Mouse (Mus musculus): Measurements from ENCODE around the gene Shroom1. TPM values are rescaled to one million over a fixed set of nuclear protein-coding genes. Genes with fewer than 3 reads are reported as not detected.
A peak's percentile ranks its signal among the peaks of the same experiment; 100 is the strongest.

Shroom1 gene
- polyA plus RNA-seq, 1 experiment from 2014 or later, result 1.3 TPM

GRCm38 (mm10) chr11:53430300-53430669, 26.7 kb upstream of the Shroom1 start:
- ATAC-seq (ENCODE audit: low FRiP score, low TSS enrichment), result peak; percentile 42
- H3K4me3 ChIP-seq (ENCODE audit: low read depth, low read length), result peak overlapping the region; percentile 80
- DNase-seq (ENCODE audit: low spot score), result no peak
- H3K9ac ChIP-seq (ENCODE audit: low read length), result peak overlapping the region; percentile 87
- H3K4me1 ChIP-seq (replicated peaks; ENCODE audit: control insufficient read depth, insufficient read depth), result no peaks in the 10 kb centered on the region; the same call in 1 of the 2 replicates
- H3K27me3 ChIP-seq (ENCODE audit: control insufficient read depth, insufficient read depth, low read length), result no peaks in the 10 kb centered on the region
- H3K9me3 ChIP-seq (ENCODE audit: control insufficient read depth, low read length), result no peaks in the 10 kb centered on the region
- under 1% methylated on average over 34 of the region's 34 CpGs for WGBS
- peak overlapping the region; percentile 88 for H3K4me2 ChIP-seq (replicated peaks; ENCODE audit: low read depth)
- TF ChIP-seq CTCF (IDR thresholded peaks at IDR 0.05; ENCODE audit: low read depth) (no peak), EP300 (optimal IDR thresholded peaks at IDR 0.05) (no peak)
- no peaks in the 10 kb centered on the region for H3K36me3 ChIP-seq (ENCODE audit: control insufficient read depth, insufficient read depth, low read length)
- peak overlapping the region; percentile 90 for H3K27ac ChIP-seq (replicated peaks)

- H3K27ac ChIP-seq (replicated peaks), result peak within 1 kb of the TSS; percentile 90
- H3K27me3 ChIP-seq (ENCODE audit: control insufficient read depth, insufficient read depth, low read length), result no peaks in the 10 kb centered on the region
- no peaks in the 10 kb centered on the region for H3K36me3 ChIP-seq (ENCODE audit: control insufficient read depth, insufficient read depth, low read length)
- DNase-seq (ENCODE audit: low spot score) (peak; percentile 100), ATAC-seq (ENCODE audit: low FRiP score, low TSS enrichment) (peak; percentile 94)
- H3K9ac ChIP-seq (ENCODE audit: low read length), result peak within 1 kb of the TSS; percentile 87
- H3K4me2 ChIP-seq (replicated peaks; ENCODE audit: low read depth), result peak within 1 kb of the TSS; percentile 88
- under 1% methylated on average over 44 of the region's 44 CpGs for WGBS
- no peaks in the 10 kb centered on the region; the same call in 1 of the 2 replicates for H3K4me1 ChIP-seq (replicated peaks; ENCODE audit: control insufficient read depth, insufficient read depth)
- TF ChIP-seq EP300 (optimal IDR thresholded peaks at IDR 0.05) (peak; percentile 69), CTCF (IDR thresholded peaks at IDR 0.05; ENCODE audit: low read depth) (no peak)
- H3K9me3 ChIP-seq (ENCODE audit: control insufficient read depth, low read length), result no peaks in the 10 kb centered on the region
- peak within 1 kb of the TSS; percentile 80 for H3K4me3 ChIP-seq (ENCODE audit: low read depth, low read length)
Measured at GRCm38 (mm10) chr11:53430670-53431346, 26.2 kb upstream of the Shroom1 start, which contains the start of the genes Uqcrq and Gdf9. Uqcrq (minus strand) TSS chr11:53430831. Gdf9 (plus strand) TSS chr11:53431023.

GRCm38 (mm10) chr11:53431347-53432056, 25.5 kb upstream of the Shroom1 start:
- WGBS, result 9% methylated on average over 9 of the region's 9 CpGs
- ATAC-seq (ENCODE audit: low FRiP score, low TSS enrichment) (peak; percentile 50; the same call in 1 of the 2 replicates), DNase-seq (ENCODE audit: low spot score) (no peak)
- H3K27ac ChIP-seq (replicated peaks), result peak overlapping the region; percentile 67; the same call in 1 of the 2 replicates
- H3K27me3 ChIP-seq (ENCODE audit: control insufficient read depth, insufficient read depth, low read length), result no peaks in the 10 kb centered on the region
- no peaks in the 10 kb centered on the region for H3K9me3 ChIP-seq (ENCODE audit: control insufficient read depth, low read length)
- no peak for TF ChIP-seq EP300 (optimal IDR thresholded peaks at IDR 0.05)
- TF ChIP-seq CTCF (IDR thresholded peaks at IDR 0.05; ENCODE audit: low read depth), result no peak
- H3K4me1 ChIP-seq (replicated peaks; ENCODE audit: control insufficient read depth, insufficient read depth), result no peaks in the 10 kb centered on the region; the same call in 1 of the 2 replicates
- H3K4me3 ChIP-seq (ENCODE audit: low read depth, low read length), result peak overlapping the region; percentile 80
- peak overlapping the region; percentile 88 for H3K4me2 ChIP-seq (replicated peaks; ENCODE audit: low read depth)
- H3K36me3 ChIP-seq (ENCODE audit: control insufficient read depth, insufficient read depth, low read length), result no peaks in the 10 kb centered on the region
- peak overlapping the region; percentile 54 for H3K9ac ChIP-seq (ENCODE audit: low read length)

- Histone ChIP-seq H3K4me2 (replicated peaks; ENCODE audit: low read depth) (no peak overlapping the region), H3K27me3 (ENCODE audit: control insufficient read depth, insufficient read depth, low read length) (no peaks in the 10 kb centered on the region), H3K36me3 (ENCODE audit: control insufficient read depth, insufficient read depth, low read length) (no peaks in the 10 kb centered on the region), H3K9me3 (ENCODE audit: control insufficient read depth, low read length) (no peaks in the 10 kb centered on the region), H3K4me1 (replicated peaks; ENCODE audit: control insufficient read depth, insufficient read depth) (no peaks in the 10 kb centered on the region; the same call in 1 of the 2 replicates), H3K9ac (ENCODE audit: low read length) (no peak overlapping the region), H3K27ac (replicated peaks) (no peak overlapping the region), H3K4me3 (ENCODE audit: low read depth, low read length) (no peak overlapping the region)
- TF ChIP-seq EP300 (optimal IDR thresholded peaks at IDR 0.05), result no peak
- TF ChIP-seq CTCF (IDR thresholded peaks at IDR 0.05; ENCODE audit: low read depth), result no peak
- ATAC-seq (ENCODE audit: low FRiP score, low TSS enrichment), result no peak
- 44% methylated on average over 6 of the region's 6 CpGs for WGBS
- DNase-seq (ENCODE audit: low spot score), result no peak
Measured at GRCm38 (mm10) chr11:53433057-53433456, 23.9 kb upstream of the Shroom1 start.

GRCm38 (mm10) chr11:53435504-53435903, 21.5 kb upstream of the Shroom1 start:
- no peak overlapping the region for H3K27ac ChIP-seq (replicated peaks)
- WGBS, result 79% methylated on average over 8 of the region's 8 CpGs
- H3K36me3 ChIP-seq (ENCODE audit: control insufficient read depth, insufficient read depth, low read length), result no peaks in the 10 kb centered on the region
- no peaks in the 10 kb centered on the region for H3K27me3 ChIP-seq (ENCODE audit: control insufficient read depth, insufficient read depth, low read length)
- H3K4me3 ChIP-seq (ENCODE audit: low read depth, low read length), result no peak overlapping the region
- ATAC-seq (ENCODE audit: low FRiP score, low TSS enrichment) (no peak), DNase-seq (ENCODE audit: low spot score) (no peak)
- H3K4me2 ChIP-seq (replicated peaks; ENCODE audit: low read depth), result no peak overlapping the region
- H3K9ac ChIP-seq (ENCODE audit: low read length), result no peak overlapping the region
- H3K9me3 ChIP-seq (ENCODE audit: control insufficient read depth, low read length), result no peaks in the 10 kb centered on the region
- no peaks in the 10 kb centered on the region for H3K4me1 ChIP-seq (replicated peaks; ENCODE audit: control insufficient read depth, insufficient read depth)
- TF ChIP-seq EP300 (optimal IDR thresholded peaks at IDR 0.05) (no peak), CTCF (IDR thresholded peaks at IDR 0.05; ENCODE audit: low read depth) (no peak)

GRCm38 (mm10) chr11:53436338-53436737, 20.7 kb upstream of the Shroom1 start:
- no peaks in the 10 kb centered on the region for H3K36me3 ChIP-seq (ENCODE audit: control insufficient read depth, insufficient read depth, low read length)
- H3K9ac ChIP-seq (ENCODE audit: low read length), result no peak overlapping the region
- H3K4me1 ChIP-seq (replicated peaks; ENCODE audit: control insufficient read depth, insufficient read depth), result no peaks in the 10 kb centered on the region
- no peak overlapping the region for H3K4me2 ChIP-seq (replicated peaks; ENCODE audit: low read depth)
- no peak for ATAC-seq (ENCODE audit: low FRiP score, low TSS enrichment)
- no peaks in the 10 kb centered on the region for H3K9me3 ChIP-seq (ENCODE audit: control insufficient read depth, low read length)
- no peaks in the 10 kb centered on the region for H3K27me3 ChIP-seq (ENCODE audit: control insufficient read depth, insufficient read depth, low read length)
- DNase-seq (ENCODE audit: low spot score), result no peak
- no peak overlapping the region for H3K4me3 ChIP-seq (ENCODE audit: low read depth, low read length)
- TF ChIP-seq EP300 (optimal IDR thresholded peaks at IDR 0.05) (no peak), CTCF (IDR thresholded peaks at IDR 0.05; ENCODE audit: low read depth) (no peak)
- no peak overlapping the region for H3K27ac ChIP-seq (replicated peaks)
- 77% methylated on average over 6 of the region's 6 CpGs for WGBS
